Mouse (Mus musculus): Measurements from ENCODE around the gene Gpnmb. TPM values are rescaled to one million over a fixed set of nuclear protein-coding genes. Genes with fewer than 3 reads are reported as not detected.

Gpnmb gene
- under 1 TPM; 0.70 to 0.99 TPM for total RNA-seq (2021)
- long read RNA-seq, experiment 1 = 0 reads
- long read RNA-seq, experiment 2, partial matches to known transcripts = 0 of 1 reads
- long read RNA-seq, experiment 2, other reads (novel, unspliced or antisense) = 0 of 1 reads

DNA sequence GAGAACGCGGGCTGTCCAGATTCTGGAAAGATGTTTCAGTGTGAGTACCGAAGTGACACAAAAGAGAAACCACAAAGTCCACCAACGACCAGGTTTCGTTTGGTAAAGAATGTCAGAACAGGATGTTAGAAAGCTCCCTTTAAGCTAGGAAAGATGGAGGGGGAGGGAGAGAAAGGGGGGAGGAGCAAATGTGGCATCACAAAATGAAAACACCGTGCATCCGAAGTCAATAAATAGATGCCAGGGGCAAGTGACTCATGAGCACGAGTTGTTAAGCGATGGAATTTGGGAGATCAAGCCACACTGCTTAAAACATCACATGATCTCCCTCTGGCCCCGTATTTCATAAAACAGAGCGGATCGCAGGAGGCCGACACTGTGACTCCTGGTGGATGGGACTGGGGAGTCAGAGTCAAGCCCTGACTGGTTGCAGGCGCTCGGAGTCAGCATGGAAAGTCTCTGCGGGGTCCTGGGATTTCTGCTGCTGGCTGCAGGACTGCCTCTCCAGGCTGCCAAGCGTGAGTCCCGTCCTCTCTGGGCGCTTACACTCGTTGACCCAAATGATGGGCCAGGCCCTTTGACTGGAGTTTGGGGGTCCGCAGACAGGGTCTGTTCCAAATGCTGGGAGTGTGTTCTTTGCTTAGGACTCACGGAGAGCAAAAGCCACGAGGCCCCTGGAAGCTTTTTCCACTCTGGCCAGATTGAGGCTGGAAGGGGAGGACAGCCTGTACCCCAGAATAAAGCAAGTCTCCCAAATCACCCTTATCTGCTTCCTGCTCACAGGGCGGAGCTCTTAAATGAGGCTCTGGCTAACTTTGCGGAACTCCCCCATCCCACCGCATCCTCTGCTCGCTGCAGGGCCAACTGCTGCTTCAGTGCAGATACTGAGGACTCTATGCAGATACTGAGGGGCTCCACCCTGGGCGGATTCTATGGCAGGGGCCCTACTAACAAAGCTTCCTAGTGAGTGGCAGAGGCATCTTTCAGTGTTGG, at the start of gene Gpnmb:
Gene Gpnmb, plus strand, starts transcription at position 272 of the 993 bp plus-strand sequence.
- DNase-seq (ENCODE audit: low spot score in 2 of 2) = no peak
- intact Hi-C loops (cut with DNase I) = no loop called here

DNA sequence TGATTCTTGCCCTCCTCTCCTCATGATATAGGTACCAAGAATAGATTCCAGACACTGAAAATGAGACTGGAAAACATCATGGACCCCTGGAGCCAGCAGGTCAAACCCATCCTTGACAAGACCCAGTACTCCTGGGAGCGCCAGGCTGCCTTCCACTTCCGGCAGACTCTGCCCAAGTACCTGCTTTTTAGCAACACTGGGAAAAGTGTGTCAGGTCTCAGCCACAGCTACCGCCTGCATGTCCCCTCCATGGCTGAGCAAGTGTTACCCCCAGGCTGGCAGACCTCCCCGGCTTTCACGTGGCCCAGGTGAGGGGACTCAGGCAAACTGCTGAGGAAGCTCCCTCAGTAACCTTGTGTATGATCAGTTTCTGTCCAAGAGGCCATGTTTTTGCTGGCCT, 46.4 kb upstream of the Gpnmb start:
- DNase-seq (ENCODE audit: low spot score in 2 of 2) = no peak
- intact Hi-C loops (cut with DNase I) = no loop called here

DNA sequence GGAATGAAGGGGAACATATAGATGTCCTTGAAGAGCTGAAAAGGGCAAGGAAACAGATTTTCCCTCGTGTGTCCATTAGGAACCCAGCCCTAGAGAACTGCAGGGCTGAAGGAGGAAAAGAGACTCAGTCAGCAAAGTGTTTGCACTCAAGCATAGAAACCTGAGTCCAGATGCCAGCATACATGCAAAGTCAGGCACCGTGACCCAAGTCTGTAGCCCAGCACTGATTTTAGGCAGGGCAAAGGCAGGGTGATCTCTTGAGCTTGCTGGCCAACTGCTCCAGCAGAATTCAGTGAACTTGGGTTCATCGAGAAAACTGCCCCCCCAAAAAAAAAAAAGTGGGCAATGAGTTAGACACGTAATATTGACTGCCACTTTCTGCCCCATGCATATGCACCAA, 44.4 kb upstream of the Gpnmb start:
- intact Hi-C loops (cut with DNase I) = no loop called here
- no peak for DNase-seq (ENCODE audit: low spot score in 2 of 2)

DNA sequence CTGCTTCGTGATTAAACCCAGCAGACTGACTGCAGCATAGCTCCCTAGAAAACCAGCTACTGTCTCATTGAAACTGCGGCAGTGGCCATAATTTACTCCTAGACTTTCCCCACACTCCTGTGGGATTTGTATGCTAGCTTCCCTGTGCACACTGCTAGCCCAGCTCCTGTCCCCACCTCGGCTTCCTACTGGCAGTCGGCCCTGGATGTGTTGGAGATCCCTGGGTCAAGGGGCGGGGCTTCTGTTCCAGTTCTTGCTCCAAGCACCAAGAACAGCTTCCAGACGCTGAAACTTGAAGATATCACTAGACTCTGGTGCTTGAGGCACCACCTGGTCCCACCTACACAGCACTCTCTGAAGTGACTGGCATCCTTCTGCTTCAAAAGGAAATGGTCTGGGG, 38.2 kb upstream of the Gpnmb start:
- intact Hi-C loops (cut with DNase I) = no loop called here

DNA sequence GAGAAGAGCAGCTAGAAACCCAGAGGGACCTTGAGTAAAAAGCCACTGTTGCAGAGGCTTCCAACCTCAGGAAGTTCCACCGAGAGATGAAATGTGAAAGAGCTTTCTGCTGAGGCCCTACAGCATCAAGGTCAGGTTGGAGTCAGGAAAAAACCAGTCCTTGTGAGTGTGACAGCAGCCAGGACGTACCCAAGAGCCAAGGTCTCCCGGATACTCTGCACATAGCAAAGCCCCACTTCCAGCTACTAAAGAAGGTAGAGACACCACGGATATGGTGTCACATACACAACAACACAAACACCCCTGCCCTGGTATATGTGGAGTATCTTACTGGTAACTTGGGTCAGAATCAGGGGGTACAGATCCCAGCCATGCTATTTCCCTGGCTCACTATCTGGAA, 37.5 kb upstream of the Gpnmb start:
- DNase-seq (ENCODE audit: low spot score in 2 of 2) = no peak
- intact Hi-C loops (cut with DNase I) = no loop called here

More for the DNA sequence above, 38.2 kb upstream of the Gpnmb start:
- no peak for DNase-seq (ENCODE audit: low spot score in 2 of 2)

DNA sequence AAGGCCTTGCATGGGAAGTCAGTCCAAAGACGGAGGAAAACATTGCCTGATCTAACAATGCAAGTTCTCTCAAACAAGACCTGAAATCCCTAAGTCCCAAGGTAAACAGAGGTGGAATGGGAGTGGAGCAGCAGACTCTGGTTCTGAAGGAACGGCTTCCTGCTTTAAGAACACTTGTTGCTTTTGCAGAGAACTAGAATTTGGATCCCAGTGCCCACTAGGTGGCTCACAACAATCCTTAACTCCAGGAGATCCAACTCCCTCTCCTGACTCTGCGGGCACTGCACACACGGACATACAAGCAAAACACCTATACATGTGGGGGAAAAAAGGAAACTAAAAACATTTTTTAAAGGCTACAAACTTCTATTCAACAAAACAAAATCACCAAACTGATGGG, 33.0 kb upstream of the Gpnmb start:
- peak in 1 of 2 experiments; percentile 18 for DNase-seq (ENCODE audit: low spot score in 2 of 2)
- intact Hi-C loops (cut with DNase I) = no loop called here

DNA sequence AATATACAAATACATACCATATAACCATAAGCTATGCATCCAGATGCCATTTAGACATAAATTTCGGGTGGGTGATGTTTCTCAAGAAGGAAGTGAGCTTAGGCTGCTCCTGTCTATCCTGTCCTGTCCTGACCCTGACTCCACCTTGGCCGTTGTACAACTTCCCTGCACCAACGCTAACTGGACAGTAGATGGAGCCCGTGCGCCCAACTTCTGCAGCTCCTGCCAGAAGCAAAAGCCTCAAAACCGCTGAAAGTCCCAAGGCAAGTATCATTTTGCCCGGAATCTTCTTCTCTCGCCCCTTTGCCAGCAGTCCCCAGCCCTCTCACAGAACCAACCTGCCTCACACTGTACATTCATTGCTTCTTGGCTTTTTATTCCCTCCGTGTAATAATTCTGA, 28.4 kb upstream of the Gpnmb start:
- peak; percentile 56 to 73 for DNase-seq (ENCODE audit: low spot score in 2 of 2)
- intact Hi-C loops (cut with DNase I) = no loop called here

DNA sequence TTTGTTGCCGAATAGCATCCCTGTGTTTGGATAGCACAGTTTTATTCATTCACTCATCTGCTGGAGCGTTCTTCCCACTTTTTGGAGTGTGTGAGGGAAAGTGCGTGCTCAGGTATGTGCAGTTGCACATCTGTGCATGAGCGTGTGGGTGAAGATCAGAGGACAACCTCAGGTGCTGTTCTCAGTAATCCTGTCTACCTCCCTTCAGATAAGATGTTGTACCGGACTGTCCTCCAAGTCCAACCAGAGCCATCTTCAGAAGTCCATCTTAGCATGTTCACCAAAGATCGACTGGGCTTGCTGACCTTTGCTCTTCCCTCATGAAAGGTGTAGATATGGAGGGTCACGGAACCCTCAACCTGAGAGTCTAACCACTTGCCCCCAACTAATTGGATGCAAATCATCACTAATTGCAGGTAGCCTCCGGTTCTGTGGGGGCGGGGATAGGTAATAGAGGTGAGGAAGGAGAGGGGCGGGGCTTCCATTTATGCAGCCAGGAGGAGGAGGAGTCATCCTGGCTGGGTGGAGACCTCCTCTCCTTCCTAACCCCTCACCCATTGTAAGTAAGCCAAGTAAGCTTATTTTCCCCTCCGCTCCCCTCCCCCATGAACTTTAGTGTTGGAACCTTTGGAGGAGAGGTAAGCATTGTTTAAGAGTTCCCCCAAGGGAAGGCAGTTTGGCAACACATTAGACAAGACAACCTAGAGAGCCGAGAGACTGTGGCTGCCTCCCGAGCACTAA, 27.8 kb upstream of the Gpnmb start:
- DNase-seq (ENCODE audit: low spot score in 2 of 2) = no peak
- intact Hi-C loops (cut with DNase I) = no loop called here

DNA sequence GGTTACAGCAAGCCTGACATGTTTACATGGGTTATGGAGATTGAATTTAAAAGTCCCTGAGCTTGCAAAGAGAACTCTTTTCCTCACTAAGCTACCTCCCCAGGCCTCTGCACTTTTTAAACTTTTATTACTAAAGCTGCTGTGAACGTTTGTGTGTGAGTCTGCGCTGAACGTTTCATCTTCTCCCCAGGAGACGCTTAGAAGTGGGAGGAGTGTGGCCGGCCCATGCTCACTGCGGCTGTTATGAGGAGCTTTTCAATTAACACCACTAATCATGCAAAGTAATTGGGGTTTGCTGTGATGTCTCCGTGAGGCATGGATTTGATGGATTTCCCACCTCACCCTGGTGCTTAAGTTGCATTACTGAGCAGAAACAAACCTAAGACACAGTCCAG, 27.2 kb upstream of the Gpnmb start:
- DNase-seq (ENCODE audit: low spot score in 2 of 2) = no peak
- intact Hi-C loops (cut with DNase I) = no loop called here

DNA sequence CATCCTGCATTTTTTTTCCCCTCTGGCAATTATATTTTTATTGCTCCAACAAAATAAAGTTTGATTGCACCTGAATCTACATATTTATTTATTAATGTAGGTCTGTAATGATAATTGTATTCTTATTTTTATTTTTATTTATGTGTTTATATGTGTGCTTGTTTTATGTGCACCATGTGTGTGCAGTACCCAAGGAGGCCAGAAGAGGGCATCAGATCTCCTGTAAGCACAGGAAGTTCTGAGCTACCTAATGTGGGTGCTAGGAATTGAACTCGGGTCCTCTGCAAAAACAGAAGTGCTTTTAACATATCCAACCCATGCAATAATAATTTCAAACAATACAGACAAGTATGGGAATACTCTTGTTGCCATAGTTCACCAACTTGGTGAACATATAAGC, 26.7 kb upstream of the Gpnmb start:
- no peak for DNase-seq (ENCODE audit: low spot score in 2 of 2)
- intact Hi-C loops (cut with DNase I) = no loop called here

DNA sequence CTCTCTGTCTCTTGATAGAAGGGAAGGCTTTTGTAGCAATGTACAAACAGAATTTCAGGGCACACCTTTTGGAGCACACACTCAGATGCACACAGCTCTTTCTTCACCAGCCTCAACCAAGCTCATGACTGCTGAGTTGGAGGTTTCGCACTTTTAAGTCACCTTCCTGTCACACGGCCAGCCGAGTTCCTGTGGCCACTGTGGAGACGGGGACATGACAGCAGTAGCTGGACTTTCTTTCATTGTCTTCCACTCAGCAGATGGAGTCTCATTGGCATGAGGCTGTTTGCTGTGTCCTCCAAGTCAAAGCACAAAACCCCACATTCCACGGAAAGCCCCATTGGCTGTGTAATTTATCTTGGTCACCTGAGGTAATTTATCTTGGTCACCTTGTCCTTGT, 25.2 kb upstream of the Gpnmb start:
- intact Hi-C loops (cut with DNase I) = no loop called here
- DNase-seq (ENCODE audit: low spot score in 2 of 2) = no peak

DNA sequence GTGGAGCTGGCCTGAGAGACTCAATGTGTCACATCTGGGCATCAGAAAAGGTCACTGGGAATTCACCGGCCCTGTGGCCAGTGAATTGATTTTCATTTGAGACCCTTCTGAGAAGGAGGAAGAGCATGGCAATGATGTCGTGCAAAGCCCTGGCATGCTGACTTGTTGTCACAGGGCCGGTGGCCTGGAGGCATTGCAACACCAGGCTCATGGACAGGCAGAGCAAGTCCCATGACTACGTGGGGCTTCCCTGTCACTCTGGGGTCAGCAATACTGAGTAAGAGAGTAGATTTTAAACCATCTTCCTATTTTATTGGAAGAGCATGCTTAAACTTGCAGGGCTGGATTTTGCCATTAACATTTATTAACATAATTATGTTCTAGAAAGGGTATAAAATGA, 23.3 kb upstream of the Gpnmb start:
- intact Hi-C loops (cut with DNase I) = no loop called here
- DNase-seq (ENCODE audit: low spot score in 2 of 2) = no peak

DNA sequence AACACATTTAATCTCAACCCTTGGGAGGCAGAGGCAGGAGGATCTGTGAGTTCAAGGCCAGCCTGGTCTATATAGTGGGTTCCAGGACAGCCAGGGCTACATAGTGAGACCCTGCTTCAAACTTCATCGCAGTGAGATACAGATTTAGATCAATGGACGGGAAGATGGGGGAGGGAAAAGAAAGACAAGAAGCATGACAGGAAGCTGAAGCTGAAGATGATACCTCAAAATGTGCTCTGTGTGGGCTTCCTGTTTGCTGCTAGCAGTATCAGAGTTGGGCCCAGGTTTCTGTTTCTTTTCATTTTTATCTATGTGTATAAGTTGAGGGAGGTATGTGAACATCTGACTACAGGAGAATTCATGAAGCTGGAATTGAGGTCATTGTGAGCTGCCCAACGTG, 22.9 kb upstream of the Gpnmb start:
- intact Hi-C loops (cut with DNase I) = no loop called here
- DNase-seq (ENCODE audit: low spot score in 2 of 2) = no peak

DNA sequence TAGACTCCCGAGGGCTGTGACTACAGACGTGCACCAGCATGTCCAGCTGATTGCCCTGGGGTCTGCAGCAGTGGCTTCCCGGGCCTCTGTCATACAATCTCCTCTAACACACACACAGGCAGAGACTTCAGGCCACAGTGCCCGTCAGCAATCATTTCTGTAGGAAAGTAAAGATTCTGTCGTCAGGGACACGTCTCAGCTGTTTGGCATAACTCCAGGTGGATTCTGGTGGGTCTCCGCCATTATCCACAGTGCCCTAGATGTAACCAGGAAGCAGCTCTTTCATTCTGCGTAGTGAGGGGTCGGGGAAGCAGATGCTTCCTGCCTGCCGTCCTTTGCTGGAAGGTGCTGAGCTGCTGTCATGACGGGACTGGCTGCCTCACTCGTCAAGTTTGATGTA, 19.2 kb upstream of the Gpnmb start:
- no peak for DNase-seq (ENCODE audit: low spot score in 2 of 2)
- intact Hi-C loops (cut with DNase I) = no loop called here

DNA sequence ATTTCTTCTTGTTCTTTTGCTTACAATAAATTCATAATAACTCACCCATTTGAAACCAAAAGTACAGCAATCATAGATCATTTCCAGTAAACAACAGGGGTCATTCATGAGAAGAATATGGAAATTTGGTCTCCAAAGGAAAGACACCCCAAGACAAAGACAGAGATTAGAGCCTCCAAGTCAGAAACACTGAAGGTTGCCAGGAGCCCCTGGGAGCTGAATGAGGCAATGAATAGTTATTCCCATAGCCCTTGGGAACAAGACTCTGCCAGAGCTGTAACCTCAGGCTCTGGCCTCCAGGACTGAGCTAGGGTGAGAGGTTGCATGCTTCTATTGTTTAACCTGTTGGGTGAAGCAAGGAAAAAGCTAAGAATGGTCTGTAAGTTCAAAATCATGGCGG, 17.0 kb upstream of the Gpnmb start:
- intact Hi-C loops (cut with DNase I) = no loop called here
- no peak for DNase-seq (ENCODE audit: low spot score in 2 of 2)

DNA sequence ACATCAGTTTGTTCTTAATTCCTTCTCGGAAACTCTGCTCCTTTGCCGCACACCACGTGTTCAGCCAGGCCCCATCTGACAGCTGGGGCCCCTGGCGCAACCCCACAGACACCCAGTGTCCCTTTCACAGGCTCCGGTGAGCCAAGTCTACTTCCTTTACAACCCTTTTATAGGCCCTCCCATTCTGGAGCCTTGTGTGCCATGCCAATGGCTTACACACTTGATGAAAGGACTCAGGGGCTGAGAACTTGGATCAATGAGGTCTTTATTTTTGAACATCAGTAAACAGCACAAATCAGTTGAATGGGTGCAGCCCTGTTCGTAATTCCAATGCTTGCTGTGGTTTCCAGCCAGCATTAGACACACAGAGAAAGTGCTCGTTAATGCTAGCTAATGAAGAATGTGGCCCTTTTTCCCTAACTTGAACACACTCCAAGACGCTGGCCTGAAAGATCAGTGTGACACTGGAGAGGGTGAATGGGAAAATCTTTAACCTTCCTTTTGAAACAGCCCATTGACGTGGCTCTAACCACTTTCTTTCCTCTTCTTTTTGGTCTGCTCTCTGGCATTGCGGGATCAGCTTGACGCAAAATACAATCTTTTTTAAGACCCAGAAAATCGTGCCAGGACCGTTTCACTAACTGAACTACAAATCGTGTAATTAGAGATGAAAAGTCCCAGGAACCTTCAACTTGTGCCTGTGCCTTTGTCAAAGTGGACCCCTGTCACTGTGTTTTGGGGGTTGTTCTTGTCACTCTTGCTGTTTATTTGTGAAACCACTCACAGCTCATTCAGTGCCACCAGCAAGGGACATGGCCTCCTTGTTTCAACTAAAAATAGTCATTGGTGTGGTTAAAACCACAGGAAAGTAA, 15.0 kb upstream of the Gpnmb start:
- intact Hi-C loops (cut with DNase I) = no loop called here

DNA sequence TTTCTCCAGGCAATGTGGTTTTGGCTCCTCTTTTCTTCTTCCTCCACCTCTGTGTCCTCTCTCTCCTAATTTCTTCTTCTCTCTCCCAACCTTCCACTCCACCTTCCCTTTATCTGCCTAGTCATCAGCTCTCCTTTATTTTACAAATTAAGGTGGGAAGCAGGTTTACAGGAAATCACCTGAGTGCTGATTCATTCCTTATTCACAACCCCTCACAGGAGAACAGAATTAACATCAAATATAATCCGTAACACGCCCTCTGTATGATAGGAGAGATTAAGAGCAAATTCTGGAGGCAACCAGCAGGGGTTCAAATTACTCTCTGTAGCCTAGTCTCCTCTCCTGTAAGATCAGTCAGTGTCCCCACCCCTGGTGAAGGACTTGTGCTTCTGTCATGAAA, 14.0 kb upstream of the Gpnmb start:
- intact Hi-C loops (cut with DNase I) = no loop called here
- no peak for DNase-seq (ENCODE audit: low spot score in 2 of 2)

More for the DNA sequence above, 15.0 kb upstream of the Gpnmb start:
- DNase-seq (ENCODE audit: low spot score in 2 of 2) = peak; percentile 58 to 64

DNA sequence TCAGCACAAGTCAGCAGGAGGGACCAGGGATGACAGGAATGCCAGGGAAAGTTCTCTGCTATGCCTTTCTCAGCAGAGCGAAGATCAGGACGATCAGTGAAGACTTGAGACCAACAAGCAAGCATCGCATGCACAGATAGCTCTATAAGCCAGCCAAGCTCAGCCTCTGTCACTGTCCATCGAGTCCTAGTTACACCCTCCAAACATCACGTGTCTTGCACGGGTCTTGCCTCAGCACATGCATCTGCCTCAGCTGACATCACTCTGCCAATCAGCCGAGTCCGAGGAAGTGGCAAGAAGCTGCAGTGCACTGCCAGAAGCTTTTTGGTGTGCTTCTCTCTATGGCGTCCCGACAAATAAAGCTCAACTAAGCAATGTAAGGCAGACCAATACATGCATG, 13.0 kb upstream of the Gpnmb start:
- intact Hi-C loops (cut with DNase I) = no loop called here
- no peak for DNase-seq (ENCODE audit: low spot score in 2 of 2)

DNA sequence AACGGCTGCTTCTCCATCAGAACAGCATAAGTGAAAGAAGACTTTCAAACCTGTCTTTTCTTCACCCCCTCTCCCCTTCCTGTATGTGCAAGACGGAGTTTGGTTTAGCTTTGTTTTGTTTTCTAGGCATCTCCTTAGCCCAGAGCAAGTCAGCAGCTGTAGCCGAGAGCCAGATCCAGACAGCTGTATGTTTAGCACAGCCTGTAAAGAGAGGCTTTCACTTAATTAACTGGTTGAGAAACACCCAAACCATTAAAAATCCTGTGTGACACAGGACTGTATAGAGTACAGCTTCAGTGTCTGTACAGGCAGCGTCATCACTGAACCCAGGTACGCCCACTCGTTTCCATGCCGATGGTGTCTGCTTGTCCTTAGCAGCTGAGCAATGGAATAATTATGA, 11.1 kb upstream of the Gpnmb start:
- no peak for DNase-seq (ENCODE audit: low spot score in 2 of 2)
- intact Hi-C loops (cut with DNase I) = no loop called here

DNA sequence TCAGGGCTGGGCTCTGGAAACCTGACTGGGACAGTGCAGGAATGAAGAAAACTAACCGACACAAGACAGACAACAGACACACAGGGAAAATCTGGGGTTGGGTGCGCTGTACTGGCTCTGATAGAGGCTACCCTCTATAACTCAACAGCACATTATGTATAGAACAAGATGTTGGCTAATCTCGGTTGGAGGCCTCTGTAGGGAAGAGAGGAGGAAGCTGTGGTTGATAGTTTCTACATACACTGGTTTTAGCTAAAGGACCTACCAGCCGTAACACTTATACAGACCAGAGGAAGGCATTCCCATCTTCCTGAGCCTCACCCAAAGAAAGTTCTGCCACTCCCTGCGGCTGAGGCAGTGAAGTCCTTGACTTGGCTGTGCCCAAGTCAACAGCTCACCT, 9.8 kb upstream of the Gpnmb start:
- no peak for DNase-seq (ENCODE audit: low spot score in 2 of 2)
- intact Hi-C loops (cut with DNase I) = no loop called here
